Mouse (Mus musculus) myocyte (in vitro differentiated cells): Measurements from ENCODE around the gene Emc6. TPM values are rescaled to one million over a fixed set of nuclear protein-coding genes. Genes with fewer than 3 reads are reported as not detected.

Experiments used
- H3K27me3 ChIP-seq: one replicate; pipeline ENCODE4 v1.6.1; 2011; ENCODE audit not compliant: control insufficient read depth, insufficient read depth, insufficient read length
- H3K36me3 ChIP-seq: one replicate; pipeline ENCODE4 v1.6.1; 2011; ENCODE audit not compliant: control insufficient read depth, insufficient read depth
- H3K4me2 ChIP-seq: one replicate; pipeline ENCODE4 v1.6.1; 2011; ENCODE audit warnings: low read depth, control low read depth
- H3K4me3 ChIP-seq: one replicate; pipeline ENCODE4 v1.5.1; 2011; ENCODE audit warnings: mild to moderate bottlenecking, control low read depth, moderate library complexity
- H3K79me2 ChIP-seq: one replicate; pipeline ENCODE4 v1.6.1; 2011; ENCODE audit not compliant: control insufficient read depth, insufficient read depth
- H3ac ChIP-seq: one replicate; pipeline ENCODE4 v1.6.1; 2011; ENCODE audit not compliant: control insufficient read depth, insufficient read length
- CEBPB ChIP-seq: IDR thresholded peaks from 2 replicates; pipeline ENCODE4 v1.6.1; 2011; ENCODE audit warnings: mild to moderate bottlenecking, moderate library complexity; ENCODE audit not compliant: poor library complexity, insufficient read depth, severe bottlenecking
- E2F4 ChIP-seq: IDR thresholded peaks from one replicate; pipeline ENCODE4 v1.6.1; 2011; ENCODE audit warnings: mild to moderate bottlenecking, control low read depth, moderate library complexity; ENCODE audit not compliant: insufficient read depth
- MAX ChIP-seq: IDR thresholded peaks from one replicate; pipeline ENCODE4 v1.6.1; 2011; ENCODE audit warnings: low read depth, mild to moderate bottlenecking, control low read depth
- MYOD1 ChIP-seq, 3 experiments: IDR thresholded peaks; one replicate each; pipeline ENCODE4 v1.6.1; 2011; ENCODE audit warnings: control low read depth in 2 of 3, low read depth in 2 of 3, mild to moderate bottlenecking in 2 of 3, moderate library complexity in 1 of 3; ENCODE audit not compliant: insufficient read length in 2 of 3, control insufficient read depth in 1 of 3
- MYOG ChIP-seq, 3 experiments: IDR thresholded peaks; one replicate each; pipeline ENCODE4 v1.6.1; 2011; ENCODE audit warnings: control low read depth in 2 of 3, low read depth in 2 of 3, mild to moderate bottlenecking in 2 of 3; ENCODE audit not compliant: insufficient read length in 2 of 3, control insufficient read depth in 1 of 3, insufficient read depth in 1 of 3
- POLR2A ChIP-seq: IDR thresholded peaks from one replicate; pipeline ENCODE4 v1.6.1; 2011; ENCODE audit warnings: low read depth, mild to moderate bottlenecking, control low read depth, moderate library complexity; ENCODE audit not compliant: insufficient read length
- POLR2AphosphoS2 ChIP-seq: IDR thresholded peaks from one replicate; pipeline ENCODE4 v1.6.1; 2011; ENCODE audit warnings: low read depth, control low read depth; ENCODE audit not compliant: insufficient read length
- REST ChIP-seq: IDR thresholded peaks from one replicate; pipeline ENCODE4 v1.6.1; 2011; ENCODE audit warnings: mild to moderate bottlenecking, control low read depth, moderate library complexity; ENCODE audit not compliant: insufficient read depth, insufficient read length
- SRF ChIP-seq: IDR thresholded peaks from one replicate; pipeline ENCODE4 v1.6.1; 2011; ENCODE audit warnings: low read depth; ENCODE audit not compliant: control insufficient read depth, insufficient read length
- TCF12 ChIP-seq: IDR thresholded peaks from one replicate; pipeline ENCODE4 v1.6.1; 2011; ENCODE audit warnings: mild to moderate bottlenecking, control low read depth; ENCODE audit not compliant: poor library complexity, insufficient read depth, severe bottlenecking
- TCF3 ChIP-seq: IDR thresholded peaks from one replicate; pipeline ENCODE4 v1.6.1; 2011; ENCODE audit warnings: low read depth, control low read depth; ENCODE audit not compliant: insufficient read length
- USF1 ChIP-seq: IDR thresholded peaks from one replicate; pipeline ENCODE4 v1.6.1; 2011; ENCODE audit warnings: low read depth, mild to moderate bottlenecking, control low read depth, moderate library complexity
- polyA plus RNA-seq: library from polyadenylated mRNA; unstranded; fragments of >200 nt; fragmentation: generic; extraction: Trizol; gene quantifications from one replicate; pipeline ENCODE4 v1.2.1, GENCODE M21; 2012; ENCODE audit warnings: missing spikeins

The Emc6 gene
- polyA plus RNA-seq = 68.2 TPM

DNA sequence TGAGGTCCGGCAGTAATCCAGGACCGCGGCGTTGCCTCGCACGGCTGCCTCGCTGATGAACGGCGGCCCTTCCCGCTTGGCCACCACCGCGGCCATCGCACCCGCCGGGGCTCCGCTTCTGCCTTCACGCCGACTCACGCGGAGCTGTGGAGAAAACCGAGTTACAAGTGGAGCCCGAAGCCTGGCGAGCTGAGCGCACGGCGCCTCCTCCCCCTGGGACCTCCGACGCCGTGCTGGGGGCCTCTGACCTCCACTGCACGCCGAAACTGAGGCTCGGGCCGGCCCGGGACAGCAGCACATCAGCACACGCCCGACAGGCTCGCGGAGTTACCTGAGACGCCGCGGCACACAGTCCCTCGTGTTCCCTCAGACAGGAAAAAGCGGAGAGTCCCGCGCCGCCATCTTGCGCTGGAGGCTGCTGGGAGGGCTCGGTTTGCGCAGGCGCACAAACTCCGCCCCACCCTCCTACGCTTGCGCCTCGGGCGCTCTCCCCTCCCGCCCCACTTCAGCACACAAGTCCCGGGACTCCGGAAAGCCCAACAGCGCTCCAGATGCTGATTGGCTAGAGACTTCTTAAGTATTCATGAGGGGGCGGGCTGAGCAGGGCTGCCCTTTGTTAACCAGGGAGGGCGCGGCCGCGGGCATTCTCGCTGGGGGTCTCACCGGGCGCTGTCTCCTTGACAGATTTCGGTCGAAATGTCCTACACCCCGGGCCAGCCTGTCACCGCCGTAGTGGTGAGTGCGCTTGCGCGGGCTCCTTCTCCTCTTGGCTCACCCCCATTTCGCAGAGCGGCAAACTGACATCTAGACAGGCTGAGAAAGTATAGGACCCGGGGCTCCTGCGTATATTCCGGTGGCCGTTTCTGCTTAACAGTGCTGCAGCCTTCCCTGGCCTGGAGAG is at the start of gene Emc6, which contains the start of gene Tax1bp3:
Gene Emc6, minus strand, starts transcription at position 430 of the 901 bp plus-strand sequence.
Gene Tax1bp3, plus strand, starts transcription at position 476 of the 901 bp plus-strand sequence.
- H3K36me3 ChIP-seq = peaks cover 9% of the 10 kb centered on the region
- TF ChIP-seq TCF3 (no peak), MYOD1 (IDR thresholded peaks at IDR 0.05; ENCODE audit: control insufficient read depth in 1 of 3, insufficient read length in 2 of 3, low read depth in 2 of 3) (no peak), E2F4 (no peak), MAX (no peak), SRF (peak; percentile 39), TCF12 (no peak), POLR2AphosphoS2 (peak; percentile 76), POLR2A (peak; percentile 75), MYOG (IDR thresholded peaks at IDR 0.05; ENCODE audit: control insufficient read depth in 1 of 3, insufficient read depth in 1 of 3, insufficient read length in 2 of 3, low read depth in 2 of 3) (peak in 1 of 3 experiments; percentile 7)
- peak within 1 kb of the TSS; percentile 92 for H3ac ChIP-seq
- peaks cover 65% of the 10 kb centered on the region for H3K79me2 ChIP-seq
- peak within 1 kb of the TSS; percentile 98 for H3K4me2 ChIP-seq
- no peaks in the 10 kb centered on the region for H3K27me3 ChIP-seq
- H3K4me3 ChIP-seq = peak within 1 kb of the TSS; percentile 77

GRCm38 (mm10) chr11:73225856-73226255 is 49.0 kb upstream of the Emc6 start:
- Histone ChIP-seq H3K4me2 (no peak overlapping the region), H3K79me2 (no peaks in the 10 kb centered on the region), H3ac (no peak overlapping the region), H3K4me3 (no peak overlapping the region), H3K27me3 (no peaks in the 10 kb centered on the region), H3K36me3 (no peaks in the 10 kb centered on the region)
- no peak for TF ChIP-seq MAX
- no peak for TF ChIP-seq SRF
- TF ChIP-seq E2F4 = no peak
- no peak for TF ChIP-seq MYOD1 (IDR thresholded peaks at IDR 0.05; ENCODE audit: control insufficient read depth in 1 of 3, insufficient read length in 2 of 3, low read depth in 2 of 3)
- TF ChIP-seq MYOG (IDR thresholded peaks at IDR 0.05; ENCODE audit: control insufficient read depth in 1 of 3, insufficient read depth in 1 of 3, insufficient read length in 2 of 3, low read depth in 2 of 3) = no peak
- no peak for TF ChIP-seq POLR2A
- TF ChIP-seq CEBPB = no peak

DNA sequence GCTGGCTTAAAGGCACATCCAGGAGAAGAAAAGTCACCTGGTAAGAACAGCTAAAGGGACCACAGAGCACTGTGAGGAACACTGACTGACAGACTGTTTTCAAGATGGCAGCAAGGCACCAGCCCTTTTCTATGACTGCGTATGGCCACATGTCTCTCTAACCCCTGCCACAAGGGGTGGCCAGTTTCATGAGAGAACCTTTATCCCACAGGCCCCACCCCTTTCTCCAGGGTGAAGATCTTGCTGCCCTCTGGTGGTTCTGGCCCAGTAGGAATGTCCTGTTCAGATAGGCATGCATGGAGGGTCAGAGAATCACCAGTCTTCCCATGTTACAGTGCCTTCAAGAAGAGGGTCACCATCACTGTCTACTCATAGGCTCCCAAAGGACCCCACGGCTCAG is 47.1 kb upstream of the Emc6 start:
- Histone ChIP-seq H3ac (no peak overlapping the region), H3K4me2 (no peak overlapping the region), H3K36me3 (no peaks in the 10 kb centered on the region), H3K79me2 (no peaks in the 10 kb centered on the region), H3K4me3 (no peak overlapping the region), H3K27me3 (no peaks in the 10 kb centered on the region)
- no peak for TF ChIP-seq TCF12
- TF ChIP-seq USF1 = no peak
- TF ChIP-seq REST = no peak
- TF ChIP-seq MYOD1 (IDR thresholded peaks at IDR 0.05; ENCODE audit: control insufficient read depth in 1 of 3, insufficient read length in 2 of 3, low read depth in 2 of 3) = no peak
- no peak for TF ChIP-seq MYOG (IDR thresholded peaks at IDR 0.05; ENCODE audit: control insufficient read depth in 1 of 3, insufficient read depth in 1 of 3, insufficient read length in 2 of 3, low read depth in 2 of 3)
- no peak for TF ChIP-seq MAX
- TF ChIP-seq POLR2A = no peak
- TF ChIP-seq POLR2AphosphoS2 = no peak
- no peak for TF ChIP-seq TCF3
- TF ChIP-seq CEBPB = no peak

- Histone ChIP-seq H3ac (no peak overlapping the region), H3K4me3 (no peak overlapping the region), H3K27me3 (no peaks in the 10 kb centered on the region), H3K36me3 (no peaks in the 10 kb centered on the region), H3K79me2 (no peaks in the 10 kb centered on the region), H3K4me2 (no peak overlapping the region)
- TF ChIP-seq REST = peak; percentile 70
- TF ChIP-seq E2F4 = no peak
- TF ChIP-seq POLR2AphosphoS2 = no peak
These were observed 46.0 kb upstream of the Emc6 start for GRCm38 (mm10) chr11:73222846-73223245.

DNA sequence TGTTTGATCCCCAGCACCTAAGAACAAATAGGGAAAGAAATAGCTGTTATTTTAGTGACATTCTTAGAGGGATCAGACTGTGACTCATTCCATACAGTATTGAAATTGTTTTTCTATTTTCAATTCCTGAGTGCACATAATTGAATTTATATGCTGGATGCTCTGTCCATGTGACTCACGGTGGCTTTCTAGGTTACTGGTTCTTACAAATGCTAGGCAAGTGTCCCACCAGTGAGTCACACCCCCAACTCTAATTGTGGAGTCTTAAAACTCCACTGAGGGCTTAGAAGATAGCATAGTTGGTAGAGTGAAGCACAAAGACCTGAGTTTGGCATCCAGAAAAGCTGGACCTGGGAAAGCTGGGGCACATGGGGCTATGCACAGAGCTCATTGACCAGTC is 43.8 kb upstream of the Emc6 start:
- no peak overlapping the region for H3K4me3 ChIP-seq
- TF ChIP-seq USF1 (no peak), POLR2AphosphoS2 (no peak), REST (no peak), CEBPB (no peak), MYOG (IDR thresholded peaks at IDR 0.05; ENCODE audit: control insufficient read depth in 1 of 3, insufficient read depth in 1 of 3, insufficient read length in 2 of 3, low read depth in 2 of 3) (no peak), MAX (no peak), E2F4 (no peak), SRF (no peak), MYOD1 (IDR thresholded peaks at IDR 0.05; ENCODE audit: control insufficient read depth in 1 of 3, insufficient read length in 2 of 3, low read depth in 2 of 3) (no peak), TCF3 (no peak), TCF12 (no peak), POLR2A (no peak)
- H3ac ChIP-seq = no peak overlapping the region
- H3K27me3 ChIP-seq = no peaks in the 10 kb centered on the region
- no peaks in the 10 kb centered on the region for H3K36me3 ChIP-seq
- H3K4me2 ChIP-seq = no peak overlapping the region
- H3K79me2 ChIP-seq = no peaks in the 10 kb centered on the region
